Mouse (Mus musculus) R1 (cell line): ENCODE data around the gene Ipcef1.

Experiments used
- DNase-seq: peaks from one replicate; pipeline ENCODE4 v3.0.0-alpha.2; 2018; ENCODE audit warnings: low read depth, low spot score

Ipcef1 gene

DNA sequence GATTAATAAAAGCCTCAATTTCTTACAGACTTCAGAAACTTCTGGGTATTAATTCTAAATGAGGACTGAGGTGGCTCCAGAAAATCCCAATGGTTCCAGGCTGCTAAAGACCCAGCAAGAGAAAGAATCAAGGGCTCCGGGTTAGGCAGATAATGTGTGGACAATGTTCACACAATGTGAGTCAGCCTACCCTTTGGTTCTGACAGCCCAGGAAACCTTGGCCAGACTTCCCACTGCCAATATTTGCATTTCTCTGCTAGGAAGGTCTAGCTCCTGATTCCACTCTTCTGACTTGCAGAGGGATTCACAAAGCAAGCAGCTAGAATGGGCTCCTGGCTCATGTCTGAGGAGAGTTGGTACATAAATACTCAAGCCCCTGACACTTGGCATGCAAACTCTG is 83.9 kb downstream of the Ipcef1 start:
- DNase-seq = no peak

DNA sequence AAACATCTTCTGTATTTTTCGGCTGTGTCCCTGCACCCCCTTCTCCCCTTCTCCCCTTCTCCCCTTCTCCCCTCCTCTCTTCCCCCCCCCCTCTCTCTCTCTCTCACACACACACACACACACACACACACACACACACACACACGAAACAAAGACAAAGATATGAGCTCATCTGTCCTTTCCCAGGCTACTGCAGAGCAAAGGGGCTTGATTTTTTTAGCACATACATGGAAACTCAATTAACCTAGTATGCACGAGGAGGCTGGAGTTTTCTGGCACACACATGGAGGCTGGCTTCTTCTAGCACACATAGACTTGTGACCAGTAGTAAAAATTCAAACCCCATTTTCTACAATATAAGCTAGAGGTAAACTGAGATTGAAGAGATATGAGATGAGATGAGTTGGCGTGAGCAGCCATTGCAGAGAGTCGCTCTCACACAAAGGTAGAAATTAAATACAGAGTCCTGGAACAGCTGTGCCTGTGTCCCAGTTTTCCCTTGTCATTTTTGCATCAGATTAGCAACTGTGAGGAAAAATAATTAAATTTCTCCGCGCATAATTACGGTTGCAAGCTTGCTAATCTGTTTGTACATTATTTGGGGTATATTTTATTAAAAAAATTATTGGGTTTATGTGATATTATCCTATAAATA is 84.6 kb downstream of the Ipcef1 start:
- DNase-seq = no peak

DNA sequence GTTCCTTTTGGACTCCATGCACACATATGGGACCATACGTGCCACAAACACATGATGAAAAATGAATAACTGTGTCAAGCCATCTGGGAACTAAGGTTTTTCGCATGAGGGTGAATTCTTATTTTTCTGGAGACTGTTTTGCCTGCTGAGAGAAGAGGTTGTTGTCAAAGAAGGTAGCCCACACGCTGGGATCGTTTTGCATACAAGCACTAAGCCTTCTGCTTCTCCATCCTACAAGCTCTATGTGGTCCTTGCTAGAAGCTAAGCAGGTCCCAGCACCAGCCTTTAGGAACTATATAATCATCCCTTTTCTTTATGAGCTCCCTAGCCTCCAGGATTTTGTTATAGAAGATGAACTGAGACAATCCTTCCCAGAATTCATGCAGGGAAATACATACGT is 93.5 kb downstream of the Ipcef1 start:
- no peak for DNase-seq

DNA sequence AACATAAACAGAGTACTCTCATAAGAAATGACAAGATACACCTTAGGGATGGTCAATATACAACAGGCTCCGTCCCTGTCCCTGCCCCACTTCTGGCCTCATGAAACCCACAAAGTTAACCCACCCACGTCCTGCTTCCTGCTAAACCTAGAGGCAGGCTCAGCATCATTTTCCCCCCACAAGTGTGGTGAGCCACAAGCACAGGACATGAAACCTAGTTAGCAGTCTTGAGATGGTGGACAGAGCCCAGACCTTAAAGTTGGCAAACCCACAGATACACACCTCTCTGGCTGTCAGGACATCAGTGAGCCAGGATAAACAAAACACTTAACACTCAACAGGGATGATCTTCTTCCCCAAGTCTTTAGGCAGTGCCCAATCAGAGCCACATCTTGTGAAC is 95.9 kb downstream of the Ipcef1 start:
- no peak for DNase-seq

DNA sequence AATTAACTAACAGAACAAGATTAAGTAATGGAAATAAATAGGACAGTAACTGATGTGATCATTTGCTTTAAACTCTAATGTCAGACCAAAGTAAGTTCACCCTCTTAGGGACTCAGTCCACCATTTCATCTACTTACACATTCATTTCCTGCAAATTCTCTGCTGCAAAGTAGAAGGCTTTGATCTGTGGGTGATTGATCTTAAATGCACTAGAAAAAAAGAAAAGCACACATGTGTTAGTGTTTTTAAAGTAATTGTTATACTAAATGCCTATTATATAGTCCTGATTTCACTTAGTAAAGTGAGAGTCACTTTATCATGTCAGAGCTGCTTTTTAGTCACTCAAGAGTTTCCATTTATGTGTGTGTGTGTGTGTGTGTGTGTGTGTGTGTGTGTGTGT is 97.7 kb downstream of the Ipcef1 start:
- DNase-seq = no peak

DNA sequence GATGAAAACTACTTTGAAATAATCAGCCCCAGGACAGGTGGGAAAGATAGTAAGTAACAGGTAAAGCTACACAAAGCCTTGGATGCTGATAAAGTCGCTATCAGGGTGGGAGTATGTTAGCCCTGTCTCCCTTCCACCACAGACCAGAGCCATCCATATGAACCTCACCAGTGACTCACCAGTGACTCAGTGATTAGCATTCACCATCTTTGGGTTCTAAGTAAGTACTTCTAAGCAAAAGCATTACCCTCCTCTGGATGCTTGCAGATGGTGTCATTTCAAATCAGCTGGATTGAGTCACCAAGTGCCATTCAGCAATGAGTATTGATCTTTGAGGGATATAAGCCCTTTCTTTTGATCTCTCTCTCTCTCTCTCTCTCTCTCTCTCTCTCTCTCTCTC is 99.2 kb downstream of the Ipcef1 start:
- no peak for DNase-seq

DNA sequence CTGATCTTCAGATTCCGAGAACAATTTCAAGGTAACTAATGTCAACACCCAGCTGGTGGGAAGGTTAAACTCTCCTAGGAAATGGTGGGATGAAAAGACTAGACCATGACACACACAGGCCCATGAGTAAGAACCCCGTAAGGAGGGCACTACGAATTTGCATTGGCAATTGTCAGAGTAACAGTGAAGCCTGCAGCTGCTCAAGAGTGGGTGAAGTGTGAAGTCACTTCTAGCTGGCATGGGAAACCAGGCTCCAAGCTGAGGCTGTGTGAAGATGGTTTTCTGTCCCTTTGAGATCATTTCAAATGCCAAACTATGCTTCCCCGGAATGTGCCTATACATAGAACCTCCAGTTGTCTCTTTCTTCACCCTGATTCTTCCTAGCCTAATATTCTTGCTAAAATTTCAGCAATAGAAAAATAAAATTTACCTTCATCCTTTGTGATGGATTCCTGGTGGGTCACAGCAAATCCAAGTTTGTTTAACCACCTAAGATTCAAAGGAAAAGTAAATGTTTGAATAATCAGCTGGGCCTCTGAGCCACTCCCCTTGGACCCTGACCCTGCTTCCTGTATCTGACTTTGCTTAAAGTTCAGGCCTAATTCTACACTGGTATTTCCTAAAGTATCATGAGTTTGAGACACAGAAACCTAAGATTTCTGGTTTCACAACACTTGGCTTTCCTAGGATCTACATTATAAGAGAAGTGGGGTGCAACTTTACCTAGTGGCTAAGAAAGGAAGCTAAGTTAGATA is 115.4 kb downstream of the Ipcef1 start:
- DNase-seq = no peak

DNA sequence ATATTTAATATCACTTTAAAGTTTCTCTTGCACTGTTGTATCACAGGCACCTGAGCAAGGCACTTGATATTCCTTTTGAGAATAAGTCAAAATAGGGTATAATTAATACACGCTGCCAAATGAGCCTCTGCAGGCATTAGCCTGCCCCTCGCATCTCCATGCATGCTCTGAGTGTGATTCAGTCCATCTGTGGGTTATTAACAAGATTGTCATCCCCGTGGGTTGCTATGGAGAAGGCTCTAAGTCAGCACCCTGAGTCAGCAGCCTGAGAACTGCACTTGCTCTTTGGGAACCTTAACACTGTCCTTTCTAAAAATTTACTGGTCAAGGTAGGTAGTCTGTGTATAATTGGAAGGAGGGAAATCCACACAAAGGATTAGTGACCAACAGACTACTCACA is 117.5 kb downstream of the Ipcef1 start:
- no peak for DNase-seq

DNA sequence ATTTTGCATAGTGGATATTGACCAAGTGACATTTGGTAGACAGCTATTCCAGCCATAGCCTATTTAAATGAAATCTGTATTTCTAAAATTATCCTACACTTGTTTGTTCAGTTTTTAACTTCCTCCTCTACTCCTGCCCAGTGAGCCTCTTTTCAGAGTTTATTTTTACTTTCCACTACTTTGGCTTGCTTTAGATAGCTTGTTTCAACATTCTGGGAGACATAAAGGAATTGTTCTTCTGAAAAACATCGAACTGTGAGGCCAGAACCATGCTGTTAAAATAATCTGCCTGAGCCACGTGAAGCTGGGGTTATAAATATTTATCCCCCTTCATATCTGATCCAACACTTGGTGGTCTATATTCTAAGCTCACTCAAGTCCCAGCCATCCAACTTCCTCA is 121.4 kb downstream of the Ipcef1 start:
- no peak for DNase-seq

DNA sequence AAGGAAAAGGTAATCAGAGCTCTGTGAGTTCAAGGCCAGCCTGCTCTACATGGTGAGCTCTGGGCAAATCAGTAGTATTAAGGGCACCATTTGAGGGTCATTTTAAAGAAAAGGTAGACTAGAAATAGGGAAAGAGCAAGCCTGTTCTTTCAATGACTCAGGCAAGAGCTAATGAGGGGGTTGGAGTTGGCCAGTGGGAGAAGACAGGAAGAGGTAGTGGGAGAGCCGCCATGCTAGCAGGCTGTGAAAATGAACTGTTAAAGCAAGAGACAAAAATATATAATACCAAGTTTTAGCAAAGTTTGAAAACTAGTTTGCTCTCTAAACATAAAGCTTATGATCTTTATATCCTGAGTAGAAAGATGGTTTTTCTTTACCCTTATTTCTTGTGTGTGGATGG is 121.9 kb downstream of the Ipcef1 start:
- DNase-seq = no peak

DNA sequence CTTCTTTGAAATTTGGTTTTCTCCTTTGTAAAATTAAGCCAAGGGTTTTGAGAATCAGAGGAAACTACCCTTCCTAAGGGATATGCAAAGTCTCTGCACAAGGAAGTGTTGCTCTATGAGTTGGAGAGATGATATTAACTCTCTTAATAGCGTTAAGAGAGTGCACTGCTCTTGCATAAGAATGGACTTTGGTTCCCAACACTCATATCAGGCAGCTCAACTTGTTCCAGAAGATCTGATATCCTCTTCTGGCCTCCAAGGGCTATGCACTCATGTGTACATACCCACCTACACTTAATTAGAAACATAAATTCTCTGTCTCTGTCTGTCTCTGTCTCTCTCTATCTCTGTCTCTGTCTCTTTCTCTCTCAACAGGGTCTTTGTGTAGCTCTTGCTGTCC is 123.4 kb downstream of the Ipcef1 start:
- DNase-seq = no peak

DNA sequence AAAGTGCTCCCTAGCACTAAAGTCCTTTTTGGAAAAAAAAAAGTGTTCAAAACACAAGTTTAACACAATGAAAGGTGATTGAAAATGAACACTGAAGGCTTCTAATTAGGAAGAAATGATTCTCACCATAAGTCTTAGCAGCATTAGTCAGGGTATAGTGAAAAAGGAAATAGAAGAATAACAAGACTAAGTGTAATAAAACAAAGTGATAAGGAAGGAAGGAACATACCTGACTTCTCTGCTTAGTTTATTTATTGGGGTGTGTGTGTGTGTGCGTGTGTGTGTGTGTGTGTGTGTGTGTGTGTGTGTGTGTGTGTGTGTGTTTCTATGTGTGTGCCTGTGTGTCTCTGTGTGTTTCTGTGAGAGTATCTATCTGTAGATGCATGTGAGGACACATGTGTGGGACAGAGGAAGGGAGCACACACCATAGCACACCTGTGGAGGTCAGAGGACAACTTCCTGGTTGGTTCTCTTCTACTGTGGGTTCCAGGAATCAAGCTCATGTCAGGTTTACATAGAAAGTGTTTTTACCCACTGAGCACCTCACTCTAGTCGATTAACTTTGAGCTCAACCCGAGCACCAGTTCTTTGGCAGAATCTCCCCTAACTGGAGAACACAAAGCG is 124.6 kb downstream of the Ipcef1 start:
- DNase-seq = no peak

DNA sequence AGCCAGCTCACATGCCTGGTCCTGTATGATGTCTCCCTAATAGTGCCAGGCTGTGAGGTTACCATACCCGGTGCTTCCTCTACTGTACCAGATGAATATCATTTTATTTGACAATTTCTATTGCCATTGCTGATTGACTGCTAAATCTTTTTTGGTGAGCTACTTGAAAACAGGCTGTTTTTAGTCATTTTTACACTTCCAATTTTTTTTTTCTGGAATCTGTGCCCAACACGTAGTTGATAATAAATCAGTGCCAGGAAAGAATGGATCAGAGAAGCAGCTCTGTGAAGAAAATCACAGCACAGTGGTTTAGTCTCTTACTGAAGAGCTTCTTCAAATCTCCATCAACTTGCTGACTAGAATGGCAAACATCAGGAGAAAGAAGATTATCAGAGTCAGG is 125.6 kb downstream of the Ipcef1 start:
- DNase-seq = no peak

DNA sequence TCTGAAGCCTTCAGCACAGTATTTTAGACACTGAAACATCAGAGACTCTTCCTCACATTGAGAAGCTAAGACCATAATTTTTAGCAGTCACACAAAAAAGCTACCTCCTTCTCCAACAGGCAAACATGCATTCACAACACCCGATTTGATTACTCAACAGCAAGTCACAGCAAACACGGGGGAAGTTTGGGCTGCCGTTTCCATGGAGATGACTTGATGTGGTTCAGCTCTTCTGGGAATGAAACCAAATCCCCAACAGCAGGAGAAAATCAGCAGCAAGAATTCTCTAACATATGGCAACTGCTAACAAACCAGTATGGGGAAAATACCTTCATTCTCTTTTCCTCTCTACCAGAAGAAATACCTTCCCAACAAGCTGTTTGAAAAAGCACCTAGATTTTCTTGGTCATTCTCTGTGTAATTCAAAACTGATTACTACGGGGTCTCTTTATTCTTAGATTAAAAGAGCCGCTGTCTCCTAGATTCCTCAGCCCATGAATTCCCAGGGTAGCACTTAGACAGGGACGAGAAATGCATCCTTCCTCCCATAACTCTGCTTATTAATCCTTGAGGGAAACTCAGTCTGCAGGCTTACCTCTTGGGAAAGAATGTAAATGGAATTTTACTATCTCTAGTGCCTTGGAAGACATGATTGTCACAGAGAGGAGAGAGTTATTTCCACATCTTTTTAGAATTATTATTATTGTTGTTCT is 135.6 kb downstream of the Ipcef1 start:
- peak; percentile 27 for DNase-seq

DNA sequence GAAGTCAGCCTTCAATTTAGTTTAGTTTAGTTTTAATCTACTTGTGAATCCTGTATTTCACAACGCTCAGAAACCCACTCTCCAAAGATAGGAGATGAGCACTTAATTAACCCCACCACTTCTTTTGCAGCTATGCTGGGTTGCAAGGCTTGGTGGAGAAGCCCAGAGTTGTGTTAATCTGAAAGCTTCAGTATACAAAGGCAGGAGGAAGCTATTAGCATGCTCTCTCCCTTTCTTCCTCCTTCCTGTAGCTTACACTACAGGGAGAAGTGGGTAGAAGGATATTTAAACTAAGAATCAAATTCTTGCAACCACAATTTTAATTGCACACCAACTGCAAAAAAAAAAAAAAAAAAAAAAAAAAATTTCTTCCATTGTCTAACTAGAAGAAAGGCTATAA is 136.3 kb downstream of the Ipcef1 start:
- no peak for DNase-seq

DNA sequence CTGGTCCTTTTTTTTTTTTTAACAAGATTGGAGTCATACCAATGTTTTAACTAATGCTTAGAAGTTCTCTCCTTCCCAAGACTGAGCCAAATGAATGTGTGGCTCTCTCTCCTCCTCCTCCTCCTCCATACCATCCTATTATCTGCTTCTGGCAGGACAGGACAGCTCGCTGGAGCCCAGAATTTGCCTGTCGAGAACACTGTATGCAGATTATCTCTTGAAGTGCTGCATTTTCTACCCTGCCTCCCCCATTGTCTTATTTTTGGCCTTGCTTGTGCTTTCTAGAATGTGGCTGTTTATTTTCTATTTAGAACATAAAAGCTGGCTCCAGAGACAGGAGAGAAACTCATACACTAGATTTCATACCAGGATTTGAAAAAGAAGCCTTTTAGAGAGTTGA is 142.5 kb downstream of the Ipcef1 start:
- no peak for DNase-seq

DNA sequence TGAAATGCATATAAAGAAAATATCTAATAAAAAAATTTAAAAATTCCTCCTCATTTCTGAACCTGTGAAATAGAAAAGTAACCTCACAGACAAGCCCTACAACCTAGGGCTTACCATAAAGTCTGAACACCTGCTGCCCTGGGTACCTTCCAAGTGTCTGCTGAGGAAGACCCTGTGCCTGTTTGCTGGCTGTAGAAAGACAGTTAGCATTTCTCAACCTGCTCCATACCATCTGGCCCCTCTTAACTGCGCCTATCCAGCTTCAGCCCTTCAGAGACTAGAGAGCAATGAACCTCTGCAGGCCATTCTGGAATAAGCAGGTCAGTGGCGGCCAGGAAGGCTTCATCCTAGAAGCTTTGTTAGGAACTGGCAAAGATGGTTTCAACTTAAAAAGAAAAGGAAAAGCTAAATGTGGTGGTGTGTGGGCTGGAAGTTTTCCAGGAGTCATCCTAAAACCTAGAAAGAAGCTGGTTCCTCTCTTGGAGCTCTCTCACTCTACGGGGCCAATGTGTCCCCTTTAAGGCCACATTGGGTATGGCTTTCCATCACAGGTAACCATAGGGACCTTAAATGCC is 150.4 kb downstream of the Ipcef1 start:
- no peak for DNase-seq

DNA sequence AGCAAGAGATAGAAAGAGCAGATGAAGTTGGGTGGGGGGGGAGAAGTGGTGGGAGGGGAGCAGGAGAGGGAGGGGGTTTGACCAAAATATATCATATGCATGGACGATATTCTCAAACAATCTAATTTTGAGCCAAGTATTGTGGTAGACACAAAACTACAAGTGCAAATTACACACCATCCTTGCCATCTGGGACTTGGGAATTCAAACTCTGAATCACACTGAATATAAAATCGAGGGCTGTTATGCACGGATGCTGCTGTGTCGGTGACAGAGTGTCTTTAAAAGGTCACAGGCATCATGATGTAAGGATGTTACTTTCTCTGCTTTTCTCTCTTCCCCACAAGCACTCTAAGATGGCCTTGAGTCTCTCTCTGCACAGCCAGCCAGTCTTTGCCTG is 152.2 kb downstream of the Ipcef1 start:
- no peak for DNase-seq

DNA sequence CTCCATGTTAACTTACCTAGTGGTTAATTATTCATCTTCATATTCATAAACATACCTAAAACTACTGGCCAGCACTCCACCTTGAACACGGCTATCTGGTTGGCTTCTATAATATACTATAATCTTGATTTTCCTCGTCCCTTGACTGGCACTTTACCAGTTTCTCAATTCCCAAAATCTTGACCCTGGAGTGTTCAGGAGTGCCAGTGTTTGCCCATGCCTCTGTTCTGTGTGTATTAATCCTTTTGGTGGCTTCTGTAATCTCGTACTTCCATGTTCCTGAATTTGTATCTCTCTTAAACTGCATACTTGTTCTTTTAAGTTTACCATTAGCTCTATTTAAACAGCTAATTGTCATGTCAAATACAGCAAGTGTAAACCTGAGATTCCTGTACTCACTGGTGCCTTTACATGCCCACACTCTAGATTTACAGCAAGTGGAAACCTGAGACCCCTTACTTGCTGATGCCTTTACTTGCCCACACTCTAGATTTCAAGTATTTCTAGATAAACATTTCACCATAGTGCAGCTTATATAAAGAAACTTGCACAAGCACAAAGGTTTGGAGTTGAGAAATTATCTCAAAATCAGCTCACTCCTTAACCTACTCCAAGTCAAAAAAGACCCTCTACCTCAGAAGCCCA is 155.5 kb downstream of the Ipcef1 start:
- DNase-seq = no peak

DNA sequence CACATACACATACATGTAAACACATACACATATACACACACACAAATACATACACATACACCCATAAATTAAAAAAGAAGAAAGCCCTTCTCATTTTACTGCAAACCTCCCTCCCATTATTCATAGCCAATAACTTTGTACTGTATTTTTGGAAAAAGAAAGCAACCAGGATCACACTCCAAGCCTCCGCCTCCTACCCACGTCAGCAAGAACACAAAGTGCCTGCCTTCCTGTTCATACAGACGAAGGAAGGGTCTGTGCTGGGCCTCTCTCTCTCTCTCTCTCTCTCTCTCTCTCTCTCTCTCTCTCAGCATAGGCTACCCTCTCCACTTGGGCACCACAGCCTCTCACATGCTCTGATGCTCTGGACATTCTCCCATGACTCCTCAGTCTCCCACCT is 156.5 kb downstream of the Ipcef1 start:
- DNase-seq = no peak

DNA sequence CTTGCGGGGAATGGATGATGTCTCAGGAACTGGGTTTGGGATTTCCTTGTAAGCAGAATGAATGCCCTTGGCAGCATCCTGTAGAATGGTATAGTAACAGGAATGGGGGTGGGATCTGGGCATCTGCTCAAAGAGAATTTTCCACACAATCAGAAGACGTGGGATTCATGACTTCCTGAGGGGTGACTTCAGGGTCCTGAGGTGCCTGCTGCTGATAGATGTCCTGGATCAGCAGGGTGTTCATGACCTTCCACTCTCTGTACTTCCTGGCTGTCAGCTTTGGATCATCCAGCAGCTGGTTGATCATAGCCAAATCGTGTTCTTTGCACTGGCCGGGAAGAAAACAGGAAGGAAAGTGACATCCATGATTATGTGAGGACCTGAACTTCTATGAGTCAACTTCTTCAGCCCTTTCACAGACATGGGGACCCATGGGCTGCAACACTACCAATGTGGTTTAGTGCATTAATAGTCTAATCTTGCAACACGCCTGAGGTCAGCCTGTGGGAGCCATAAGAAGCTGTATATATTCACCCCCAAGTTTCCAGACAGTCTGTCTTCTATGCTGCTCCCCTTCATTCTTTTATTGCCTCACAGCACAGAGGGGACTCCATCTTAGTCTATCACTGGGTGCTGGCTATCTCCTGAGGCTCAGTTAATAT is 161.8 kb downstream of the Ipcef1 start:
- no peak for DNase-seq
